Mouse (Mus musculus): ENCODE measurements around the gene Top3a. TPM values are rescaled to one million over a fixed set of nuclear protein-coding genes. Genes with fewer than 3 reads are reported as not detected.

The Top3a gene
- 7.4 and 8.2 TPM in 2 replicates for polyA plus RNA-seq (2012; rRNA removed)

DNA sequence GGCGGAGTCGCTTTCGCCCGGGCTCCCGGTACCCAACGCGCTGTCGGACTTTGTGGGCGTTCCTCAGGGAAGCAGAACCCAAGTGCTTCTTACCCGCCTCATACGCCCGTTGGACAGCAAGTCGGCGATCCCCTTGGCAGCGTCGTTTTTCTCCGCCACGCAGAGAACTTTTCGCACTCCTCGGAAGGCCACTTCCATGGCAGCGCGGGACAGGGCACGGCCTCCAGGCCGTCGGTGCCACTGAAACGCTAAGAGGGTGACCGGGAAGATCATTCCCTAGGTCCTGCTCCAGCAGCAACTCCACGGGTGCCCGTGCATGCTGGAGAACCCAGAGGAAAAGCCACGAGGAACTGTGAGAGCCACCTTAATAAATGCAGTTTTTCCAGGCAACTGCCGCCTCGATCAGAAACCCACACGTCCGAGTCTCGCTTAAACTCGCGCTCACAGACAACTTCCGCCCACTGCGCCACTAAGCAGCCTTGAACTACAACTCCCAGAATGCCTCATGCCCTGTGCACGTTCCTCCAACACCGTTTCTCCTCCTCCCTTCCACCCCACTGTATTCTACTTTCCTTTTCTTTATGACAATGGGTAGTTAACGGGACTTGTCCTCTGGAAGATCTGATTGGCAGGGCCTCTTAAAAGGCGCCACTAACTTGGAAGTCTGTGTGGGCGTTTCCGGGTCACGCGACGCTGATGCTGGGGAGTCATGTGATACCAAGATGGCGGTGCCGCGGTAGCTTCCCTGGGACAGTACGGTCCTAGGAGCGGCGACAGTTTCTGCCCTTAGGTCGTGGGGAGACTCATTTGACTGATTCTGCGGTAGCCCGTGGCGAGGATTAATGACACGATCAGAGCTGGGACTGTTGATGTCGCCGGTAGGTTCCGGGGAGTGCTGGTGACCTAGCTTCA lies at the start of gene Top3a, which contains the start of gene Smcr8:
TSS of gene Top3a (minus strand) at position 537 of the 912 bp plus-strand sequence.
TSS of gene Smcr8 (plus strand) at position 696 of the 912 bp plus-strand sequence.

DNA sequence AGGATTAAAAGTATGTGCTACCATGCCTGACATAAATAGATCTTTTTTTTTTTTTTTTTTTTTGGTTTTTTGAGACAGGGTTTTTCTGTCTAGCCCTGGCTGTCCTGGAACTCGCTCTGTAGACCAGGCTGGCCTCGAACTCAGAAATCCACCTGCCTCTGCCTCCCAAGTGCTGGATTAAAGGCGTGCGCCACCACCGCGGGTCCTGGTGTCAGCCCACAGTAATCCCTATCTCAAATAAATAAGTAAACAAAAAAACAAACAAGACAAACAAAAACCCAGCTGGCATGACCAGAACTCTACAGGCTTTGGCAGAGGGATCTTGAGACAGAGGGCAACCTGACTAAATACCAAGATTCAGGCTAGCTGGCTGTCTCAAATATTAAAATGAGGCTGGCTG lies 34.5 kb upstream of the Top3a start, which contains the start of gene Shmt1:
TSS of gene Shmt1 (minus strand) at position 101 of the 400 bp plus-strand sequence.

DNA sequence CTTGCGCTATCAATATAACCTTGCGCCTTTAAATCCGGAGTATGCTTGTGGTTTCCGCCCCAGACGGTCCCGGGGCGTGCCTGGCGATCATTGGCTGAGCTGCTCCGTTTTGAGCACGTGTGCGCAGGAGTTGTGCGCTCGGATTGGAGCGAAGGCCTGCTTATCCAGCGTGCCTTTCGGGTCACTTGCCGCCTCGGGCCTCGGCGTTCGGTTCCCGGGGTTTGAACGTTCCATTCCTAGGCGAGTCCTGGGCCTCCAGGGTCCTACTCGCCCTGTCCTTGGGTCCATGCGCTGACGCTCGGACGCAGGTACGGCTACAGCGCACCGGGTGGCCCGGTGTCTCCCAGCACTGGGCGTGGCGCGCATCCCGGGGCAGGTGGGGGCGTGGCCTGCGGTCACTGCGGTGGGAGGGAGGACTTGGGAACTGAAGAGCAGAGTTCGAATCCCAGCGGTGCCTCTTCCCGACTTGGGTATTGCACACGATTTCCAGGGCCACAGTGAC lies 48.9 kb downstream of the Top3a start, which contains the start of gene Mief2:
TSS of gene Mief2 (plus strand) at position 139 of the 502 bp plus-strand sequence.

DNA sequence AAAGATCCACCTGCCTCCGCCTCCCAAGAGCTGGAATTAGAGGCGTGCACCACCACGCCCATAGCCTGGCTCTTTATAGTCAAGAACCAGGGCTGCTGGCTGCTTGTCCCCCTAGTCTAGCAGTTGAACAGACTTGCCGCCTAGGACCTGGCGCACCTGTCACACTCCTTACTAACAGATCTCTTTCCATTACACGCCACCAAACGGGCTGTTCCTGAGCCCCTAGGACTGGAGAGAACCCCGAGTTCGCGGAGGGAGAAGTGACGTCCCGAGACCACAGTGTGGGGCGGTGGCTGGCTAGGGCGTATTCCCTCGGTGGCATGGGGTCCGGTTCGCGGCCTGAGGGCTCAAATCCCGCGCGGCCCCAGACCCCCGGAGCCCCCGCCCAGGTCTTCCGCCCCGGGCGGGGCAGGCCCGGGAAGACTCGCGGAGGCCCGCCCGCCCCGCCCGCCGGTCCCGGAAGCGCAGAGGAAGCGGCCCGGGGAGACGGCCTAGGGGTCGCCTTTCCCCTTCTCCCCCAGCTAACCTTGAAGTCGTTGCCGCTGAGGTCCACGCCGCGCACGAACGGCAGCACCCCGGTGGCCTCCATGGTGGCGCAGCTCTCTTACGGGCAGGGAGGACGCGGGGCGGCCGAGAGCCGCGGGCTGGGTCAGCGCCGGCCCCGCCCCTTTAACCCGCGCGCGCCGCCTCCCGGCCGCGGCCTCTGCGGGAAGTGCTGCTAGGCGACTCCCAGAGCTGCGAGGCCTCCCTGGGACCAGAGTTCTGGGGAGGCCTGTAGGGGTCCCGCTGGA lies 50.4 kb downstream of the Top3a start, which contains the start of gene Flii:
TSS of gene Flii (minus strand) at position 663 of the 791 bp plus-strand sequence.

DNA sequence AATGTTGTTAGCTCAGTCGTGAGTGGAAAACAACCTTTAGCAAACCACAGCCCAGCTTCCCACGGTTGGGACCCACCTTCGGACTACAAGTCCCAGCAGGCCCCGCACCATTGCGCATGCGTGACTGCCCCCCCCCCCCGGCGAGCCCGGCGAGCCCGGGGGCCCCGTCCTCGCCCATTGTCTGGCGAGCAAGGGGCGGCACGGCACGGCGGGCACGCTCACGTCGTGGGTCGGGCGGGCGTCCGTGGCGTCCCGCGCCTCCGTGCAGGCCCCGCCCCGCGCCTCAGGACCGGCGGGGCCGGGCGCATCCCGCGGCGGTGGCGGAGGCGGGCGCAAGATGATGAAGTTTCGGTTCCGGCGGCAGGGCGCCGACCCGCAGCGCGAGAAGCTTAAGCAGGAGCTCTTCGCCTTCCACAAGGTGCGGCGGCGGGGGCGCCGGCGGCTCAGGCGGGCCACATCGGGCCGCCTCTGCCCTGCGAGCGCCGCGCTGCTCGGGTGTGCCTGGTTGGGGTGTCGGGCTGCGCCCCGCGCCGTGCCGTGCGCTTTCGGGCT lies 77.6 kb downstream of the Top3a start, which contains the start of gene Llgl1:
TSS of gene Llgl1 (plus strand) at position 200 of the 552 bp plus-strand sequence.

Other genes starting within 250 kb of the Top3a start
- gene Alkbh5, start 241.0 kb downstream of the Top3a start, polyA plus RNA-seq (2012; rRNA removed) = 12.2 and 12.5 TPM in 2 replicates
- gene Llgl1, start 77.6 kb downstream of the Top3a start, polyA plus RNA-seq (2012; rRNA removed) = 67.8 and 72.7 TPM in 2 replicates
- 152 and 161 TPM in 2 replicates for gene Flii, start 50.1 kb downstream of the Top3a start, polyA plus RNA-seq (2012; rRNA removed)
- 26.7 and 28.2 TPM in 2 replicates for gene Mief2, start 49.0 kb downstream of the Top3a start, polyA plus RNA-seq (2012; rRNA removed)
- gene Smcr8, start 159 bp upstream of the Top3a start, polyA plus RNA-seq (2012; rRNA removed) = 9.8 and 10.1 TPM in 2 replicates
- gene Shmt1, start 34.4 kb upstream of the Top3a start, polyA plus RNA-seq (2012; rRNA removed) = 4.2 and 6.5 TPM in 2 replicates
- 17.2 and 17.9 TPM in 2 replicates for gene Dhrs7b, start 53.3 kb upstream of the Top3a start, polyA plus RNA-seq (2012; rRNA removed)
- 62.0 and 66.9 TPM in 2 replicates for gene Tmem11, start 101.9 kb upstream of the Top3a start, polyA plus RNA-seq (2012; rRNA removed)
- 29.0 and 31.0 TPM in 2 replicates for gene Natd1, start 137.4 kb upstream of the Top3a start, polyA plus RNA-seq (2012; rRNA removed)
- 13.3 and 14.5 TPM in 2 replicates for gene Map2k3, start 154.7 kb upstream of the Top3a start, polyA plus RNA-seq (2012; rRNA removed)
- gene Kcnj12, start 245.2 kb upstream of the Top3a start, polyA plus RNA-seq (2012; rRNA removed) = 8.8 and 9.4 TPM in 2 replicates